Comparison of ENCODE assay signal across 8 mouse cellular contexts in genomic region chr19:46962171-46962772, GRCm38 (mm10). TPM values are rescaled to one million over a fixed set of nuclear protein-coding genes. Genes with fewer than 3 reads are reported as not detected.
DNase-seq lines count a peak whose midpoint lies in the region; ATAC-seq lines count a peak whose summit lies in the region.

No protein-coding gene starts in this region.

- peak; percentile 75 for ATAC-seq in common myeloid progenitor, adult 5-6 weeks (replicated peaks; ENCODE audit: low read depth, poor library complexity, severe bottlenecking)
- ATAC-seq in megakaryocyte-erythroid progenitor cell, adult 5-6 weeks (replicated peaks; ENCODE audit: low FRiP score, low TSS enrichment, poor library complexity, severe bottlenecking) = peak; percentile 58

- DNase-seq in adrenal gland, adult (ENCODE audit: inconsistent age in 2 of 2, low spot score in 1 of 2) = peak; percentile 84 to 94
- DNase-seq in gastrocnemius, postnatal 10 days = peak; percentile 80
- DNase-seq in hindlimb bud, embryonic 11.5 days (ENCODE audit: extremely low spot score, low read depth, low spot score) = peak; percentile 54
- DNase-seq in left cerebral cortex, postnatal 25 days (ENCODE audit: low spot score in 2 of 2) = peak; percentile 52 to 68
- DNase-seq in right cerebral cortex, postnatal 14 days = peak; percentile 69
- DNase-seq in urinary bladder, postnatal 36 days (ENCODE audit: low spot score in 2 of 2) = peak; percentile 64 to 72

- intact Hi-C loops in left cerebral cortex, postnatal 25 days (cut with DNase I) = loop anchor here (2.0 kb wide), 2 partner anchors 53 to 201 kb away; partner anchors contain the start of gene Cnnm2

RNA-seq across cellular contexts. Expression of gene Ina, which starts 52.2 kb away (rescaled TPM):
- 0.34 and 0.64 TPM in 2 replicates for total RNA-seq in common myeloid progenitor, adult 5-6 weeks (2017)
- under 1 TPM; 0.38 to 0.40 TPM for total RNA-seq in gastrocnemius, postnatal 10 days (2021)
- total RNA-seq in left cerebral cortex, postnatal 25 days (2021) = 100 to 1,000 TPM; 208 to 211 TPM
- 1.1 TPM in 1 of 2 replicates, not detected in the other for total RNA-seq in megakaryocyte-erythroid progenitor cell, adult 5-6 weeks (2014; fragmentation: Nextera tagmentation)
- total RNA-seq in megakaryocyte-erythroid progenitor cell, adult 5-6 weeks (2017) = 0.09 and 0.27 TPM in 2 replicates

RNA-seq across cellular contexts. Expression of gene Nt5c2, which starts 52.7 kb away (rescaled TPM):
- total RNA-seq in common myeloid progenitor, adult 5-6 weeks (2017) = 98.9 and 107 TPM in 2 replicates
- total RNA-seq in gastrocnemius, postnatal 10 days (2021) = 10 to 100 TPM; 33.4 to 34.7 TPM
- total RNA-seq in left cerebral cortex, postnatal 25 days (2021) = 10 to 100 TPM; 73.0 to 74.4 TPM
- 87.1 and 88.5 TPM in 2 replicates for total RNA-seq in megakaryocyte-erythroid progenitor cell, adult 5-6 weeks (2014; fragmentation: Nextera tagmentation)
- 142 and 145 TPM in 2 replicates for total RNA-seq in megakaryocyte-erythroid progenitor cell, adult 5-6 weeks (2017)

Comparison
In these comparisons a context has a peak if more than half of its experiments do, and no peak if none do; other contexts are left out.
1. Peak in every context shown above with its lines: DNase-seq and ATAC-seq.
2. RNA of gene Ina, which starts 52.2 kb away (total RNA-seq): 208 to 211 TPM in left cerebral cortex, postnatal 25 days; 0.09 to 1.1 TPM in megakaryocyte-erythroid progenitor cell, adult 5-6 weeks, 0.34 to 0.64 TPM in common myeloid progenitor, adult 5-6 weeks and 0.38 to 0.40 TPM in gastrocnemius, postnatal 10 days; every median in the first group is over 100 times any median in the second.